Mouse (Mus musculus): ENCODE measurements around the gene Gcg. TPM values are rescaled to one million over a fixed set of nuclear protein-coding genes. Genes with fewer than 3 reads are reported as not detected.

The Gcg gene
- polyA plus RNA-seq, 1 experiment from 2014 or later: not detected

- no peaks in the 10 kb centered on the region for H3K4me1 ChIP-seq (ENCODE audit: control insufficient read depth, insufficient read depth, low read length)
- 68% methylated on average over 18 of the region's 18 CpGs for WGBS
- ATAC-seq (replicated peaks; ENCODE audit: insufficient number of reproducible peaks, low FRiP score, low TSS enrichment, low read depth) (no peak), DNase-seq (ENCODE audit: low spot score) (no peak)
- no peaks in the 10 kb centered on the region for H3K9me3 ChIP-seq (replicated peaks; ENCODE audit: control insufficient read depth, low read length)
- H3K4me3 ChIP-seq (ENCODE audit: low read depth, low read length): no peak overlapping the region
- H3K27me3 ChIP-seq (ENCODE audit: control insufficient read depth, insufficient read depth, low read length): no peaks in the 10 kb centered on the region
- no peak overlapping the region for H3K9ac ChIP-seq (replicated peaks; ENCODE audit: low read length)
- H3K27ac ChIP-seq (replicated peaks; ENCODE audit: low read depth, low read length): no peak overlapping the region
- H3K4me2 ChIP-seq (ENCODE audit: low read depth, low read length): no peak overlapping the region
- H3K36me3 ChIP-seq (replicated peaks; ENCODE audit: control insufficient read depth, insufficient read depth, low read depth, low read length): no peaks in the 10 kb centered on the region
Observed at GRCm38 (mm10) chr2:62459241-62460174, 23.9 kb downstream of the Gcg start.

- 44% methylated on average over 9 of the region's 9 CpGs for WGBS
- no peak overlapping the region for H3K4me2 ChIP-seq (ENCODE audit: low read depth, low read length)
- H3K27me3 ChIP-seq (ENCODE audit: control insufficient read depth, insufficient read depth, low read length): no peaks in the 10 kb centered on the region
- DNase-seq (ENCODE audit: low spot score) (peak; percentile 68), ATAC-seq (replicated peaks; ENCODE audit: insufficient number of reproducible peaks, low FRiP score, low TSS enrichment, low read depth) (no peak)
- H3K9me3 ChIP-seq (replicated peaks; ENCODE audit: control insufficient read depth, low read length): no peaks in the 10 kb centered on the region
- H3K4me1 ChIP-seq (ENCODE audit: control insufficient read depth, insufficient read depth, low read length): no peaks in the 10 kb centered on the region
- H3K4me3 ChIP-seq (ENCODE audit: low read depth, low read length): no peak overlapping the region
- H3K9ac ChIP-seq (replicated peaks; ENCODE audit: low read length): no peak overlapping the region
- H3K27ac ChIP-seq (replicated peaks; ENCODE audit: low read depth, low read length): no peak overlapping the region
- H3K36me3 ChIP-seq (replicated peaks; ENCODE audit: control insufficient read depth, insufficient read depth, low read depth, low read length): no peaks in the 10 kb centered on the region
Observed at GRCm38 (mm10) chr2:62458070-62458469, 25.4 kb downstream of the Gcg start.

GRCm38 (mm10) chr2:62454991-62455390, 28.5 kb downstream of the Gcg start:
- 85% methylated on average over 11 of the region's 11 CpGs for WGBS
- Histone ChIP-seq H3K27me3 (ENCODE audit: control insufficient read depth, insufficient read depth, low read length) (no peaks in the 10 kb centered on the region), H3K4me2 (ENCODE audit: low read depth, low read length) (no peak overlapping the region), H3K27ac (replicated peaks; ENCODE audit: low read depth, low read length) (no peak overlapping the region), H3K36me3 (replicated peaks; ENCODE audit: control insufficient read depth, insufficient read depth, low read depth, low read length) (no peaks in the 10 kb centered on the region), H3K4me3 (ENCODE audit: low read depth, low read length) (no peak overlapping the region), H3K9ac (replicated peaks; ENCODE audit: low read length) (no peak overlapping the region), H3K9me3 (replicated peaks; ENCODE audit: control insufficient read depth, low read length) (no peaks in the 10 kb centered on the region), H3K4me1 (ENCODE audit: control insufficient read depth, insufficient read depth, low read length) (no peaks in the 10 kb centered on the region)
- DNase-seq (ENCODE audit: low spot score) (no peak), ATAC-seq (replicated peaks; ENCODE audit: insufficient number of reproducible peaks, low FRiP score, low TSS enrichment, low read depth) (no peak)

- H3K27me3 ChIP-seq (ENCODE audit: control insufficient read depth, insufficient read depth, low read length): no peaks in the 10 kb centered on the region
- H3K4me2 ChIP-seq (ENCODE audit: low read depth, low read length): no peak overlapping the region
- no peaks in the 10 kb centered on the region for H3K4me1 ChIP-seq (ENCODE audit: control insufficient read depth, insufficient read depth, low read length)
- H3K4me3 ChIP-seq (ENCODE audit: low read depth, low read length): no peak overlapping the region
- WGBS: 67% methylated on average over 6 of the region's 6 CpGs
- H3K27ac ChIP-seq (replicated peaks; ENCODE audit: low read depth, low read length): no peak overlapping the region
- H3K9ac ChIP-seq (replicated peaks; ENCODE audit: low read length): no peak overlapping the region
- no peak for DNase-seq (ENCODE audit: low spot score)
- no peak for ATAC-seq (replicated peaks; ENCODE audit: insufficient number of reproducible peaks, low FRiP score, low TSS enrichment, low read depth)
- H3K9me3 ChIP-seq (replicated peaks; ENCODE audit: control insufficient read depth, low read length): no peaks in the 10 kb centered on the region
- no peaks in the 10 kb centered on the region for H3K36me3 ChIP-seq (replicated peaks; ENCODE audit: control insufficient read depth, insufficient read depth, low read depth, low read length)
Observed at GRCm38 (mm10) chr2:62454033-62454432, 29.4 kb downstream of the Gcg start.

- Histone ChIP-seq H3K4me2 (ENCODE audit: low read depth, low read length) (no peak overlapping the region), H3K9ac (replicated peaks; ENCODE audit: low read length) (no peak overlapping the region), H3K27ac (replicated peaks; ENCODE audit: low read depth, low read length) (no peak overlapping the region), H3K27me3 (ENCODE audit: control insufficient read depth, insufficient read depth, low read length) (no peaks in the 10 kb centered on the region), H3K4me3 (ENCODE audit: low read depth, low read length) (no peak overlapping the region), H3K9me3 (replicated peaks; ENCODE audit: control insufficient read depth, low read length) (no peaks in the 10 kb centered on the region), H3K4me1 (ENCODE audit: control insufficient read depth, insufficient read depth, low read length) (no peaks in the 10 kb centered on the region), H3K36me3 (replicated peaks; ENCODE audit: control insufficient read depth, insufficient read depth, low read depth, low read length) (no peaks in the 10 kb centered on the region)
- DNase-seq (ENCODE audit: low spot score) (no peak), ATAC-seq (replicated peaks; ENCODE audit: insufficient number of reproducible peaks, low FRiP score, low TSS enrichment, low read depth) (no peak)
- 89% methylated on average over 6 of the region's 6 CpGs for WGBS
Observed at GRCm38 (mm10) chr2:62450364-62450763, 33.1 kb downstream of the Gcg start.

GRCm38 (mm10) chr2:62449692-62450346, 33.6 kb downstream of the Gcg start:
- whole genome bisulfite sequencing: 89% methylated on average over 5 of the region's 5 CpGs
- Histone ChIP-seq H3K9me3 (replicated peaks; ENCODE audit: control insufficient read depth, low read length) (no peaks in the 10 kb centered on the region), H3K4me3 (ENCODE audit: low read depth, low read length) (no peak overlapping the region), H3K36me3 (replicated peaks; ENCODE audit: control insufficient read depth, insufficient read depth, low read depth, low read length) (no peaks in the 10 kb centered on the region), H3K27ac (replicated peaks; ENCODE audit: low read depth, low read length) (no peak overlapping the region), H3K4me2 (ENCODE audit: low read depth, low read length) (no peak overlapping the region), H3K27me3 (ENCODE audit: control insufficient read depth, insufficient read depth, low read length) (no peaks in the 10 kb centered on the region), H3K4me1 (ENCODE audit: control insufficient read depth, insufficient read depth, low read length) (no peaks in the 10 kb centered on the region), H3K9ac (replicated peaks; ENCODE audit: low read length) (no peak overlapping the region)
- DNase-seq (ENCODE audit: low spot score) (no peak), ATAC-seq (replicated peaks; ENCODE audit: insufficient number of reproducible peaks, low FRiP score, low TSS enrichment, low read depth) (no peak)

GRCm38 (mm10) chr2:62440802-62441544, 42.5 kb downstream of the Gcg start:
- H3K4me3 ChIP-seq (ENCODE audit: low read depth, low read length): no peak overlapping the region
- no peak overlapping the region for H3K9ac ChIP-seq (replicated peaks; ENCODE audit: low read length)
- no peaks in the 10 kb centered on the region for H3K9me3 ChIP-seq (replicated peaks; ENCODE audit: control insufficient read depth, low read length)
- ATAC-seq (replicated peaks; ENCODE audit: insufficient number of reproducible peaks, low FRiP score, low TSS enrichment, low read depth) (peak; percentile 56; the same call in 1 of the 2 replicates), DNase-seq (ENCODE audit: low spot score) (no peak)
- no peak overlapping the region for H3K27ac ChIP-seq (replicated peaks; ENCODE audit: low read depth, low read length)
- 54% methylated on average over 13 of the region's 13 CpGs for WGBS
- no peaks in the 10 kb centered on the region for H3K4me1 ChIP-seq (ENCODE audit: control insufficient read depth, insufficient read depth, low read length)
- no peak overlapping the region for H3K4me2 ChIP-seq (ENCODE audit: low read depth, low read length)
- no peaks in the 10 kb centered on the region for H3K36me3 ChIP-seq (replicated peaks; ENCODE audit: control insufficient read depth, insufficient read depth, low read depth, low read length)
- H3K27me3 ChIP-seq (ENCODE audit: control insufficient read depth, insufficient read depth, low read length): no peaks in the 10 kb centered on the region
